ENCODE assay signal across 10 mouse cellular contexts in the genomic region with DNA sequence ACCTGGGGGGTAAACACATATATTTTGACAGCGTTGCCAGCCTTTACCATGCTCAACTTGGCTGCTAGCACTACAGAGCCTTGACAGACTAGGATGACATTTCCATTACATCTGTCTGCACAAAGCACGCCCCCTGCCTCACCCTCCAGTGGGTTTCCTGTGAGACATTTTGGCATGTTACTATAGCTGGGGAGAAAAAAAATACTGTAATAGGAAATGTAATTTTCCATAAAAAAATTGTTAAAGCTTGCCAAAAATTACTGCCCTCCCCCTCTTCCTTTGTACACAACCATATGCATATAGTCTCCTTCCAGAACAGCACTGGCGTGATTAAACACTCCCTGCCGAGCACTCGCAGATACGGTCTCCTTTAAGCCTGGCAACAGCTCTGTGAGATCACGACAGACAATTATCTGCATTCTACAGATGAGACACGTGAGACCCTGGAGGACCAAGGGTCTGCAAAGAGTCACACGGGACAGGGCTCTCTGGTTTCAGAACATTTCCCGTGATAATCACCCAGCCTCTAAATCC. TPM values are rescaled to one million over a fixed set of nuclear protein-coding genes. Genes with fewer than 3 reads are reported as not detected.
DNase-seq lines count a peak whose midpoint lies in the region; ATAC-seq and TF ChIP-seq lines count a peak whose summit lies in the region.
"Had no signal": no experiment of that assay in that cellular context is flagged by ENCODE, and none has a peak within 500 bp of the region (broad histone marks: within the 10 kb centered on the region; RNA-seq: fewer than 3 reads in every experiment).

No protein-coding gene starts in this region.

- H3K4me1 ChIP-seq in hindbrain, embryonic 10.5 days (replicated peaks) = peaks cover 17% of the 10 kb centered on the region
- H3K4me1 ChIP-seq in hindbrain, embryonic 11.5 days (replicated peaks; ENCODE audit: control insufficient read depth, insufficient read depth, low read length) = no peaks in the 10 kb centered on the region
- H3K4me1 ChIP-seq in cerebellum, adult 2 months (ENCODE audit: control insufficient read depth, insufficient read depth, low read length) = peaks cover 10% of the 10 kb centered on the region

- H3K4me2 ChIP-seq in hindbrain, embryonic 11.5 days (replicated peaks; ENCODE audit: low read depth, low read length) = no peak overlapping the region

- 0 out of 2 replicates have a peak overlapping the region, but pooled peaks have one; percentile 23 for H3K27ac ChIP-seq in hindbrain, embryonic 10.5 days
- H3K27ac ChIP-seq in hindbrain, embryonic 11.5 days (ENCODE audit: low read depth, low read length) = no peak overlapping the region
- no peak overlapping the region for H3K27ac ChIP-seq in cerebellum, adult 2 months (ENCODE audit: insufficient read depth, low read length)

- TF ChIP-seq CTCF in cerebellum, adult 2 months (IDR thresholded peaks at IDR 0.05; ENCODE audit: borderline replicate concordance, insufficient read depth, low read depth, low read length) = no peak

- H3K9ac ChIP-seq in hindbrain, embryonic 11.5 days (ENCODE audit: low read depth, low read length) = no peak overlapping the region

- H3K4me3 ChIP-seq in hindbrain, embryonic 10.5 days = no peak overlapping the region
- no peak overlapping the region for H3K4me3 ChIP-seq in hindbrain, embryonic 11.5 days (ENCODE audit: low read depth, low read length)
- no peak overlapping the region for H3K4me3 ChIP-seq in cerebellum, adult 2 months (replicated peaks; ENCODE audit: insufficient read depth, low read depth, low read length)

- no peaks in the 10 kb centered on the region for H3K27me3 ChIP-seq in hindbrain, embryonic 10.5 days (ENCODE audit: insufficient read depth, poor library complexity, severe bottlenecking)
- H3K27me3 ChIP-seq in hindbrain, embryonic 11.5 days (ENCODE audit: control insufficient read depth, insufficient read depth, low read length) = no peaks in the 10 kb centered on the region
- H3K27me3 ChIP-seq in cerebellum, adult 2 months (ENCODE audit: control insufficient read depth, insufficient read depth, low read length) = no peaks in the 10 kb centered on the region; the same call in 1 of the 2 replicates

- peaks cover 79% of the 10 kb centered on the region for H3K36me3 ChIP-seq in hindbrain, embryonic 10.5 days
- peaks cover 11% of the 10 kb centered on the region; the same call in 1 of the 2 replicates for H3K36me3 ChIP-seq in hindbrain, embryonic 11.5 days (ENCODE audit: control insufficient read depth, insufficient read depth, low read length)
- H3K36me3 ChIP-seq: G1E had no signal

- no peaks in the 10 kb centered on the region for H3K9me3 ChIP-seq in hindbrain, embryonic 10.5 days
- no peaks in the 10 kb centered on the region for H3K9me3 ChIP-seq in hindbrain, embryonic 11.5 days (ENCODE audit: control insufficient read depth, low read length)
- H3K9me3 ChIP-seq: G1E had no signal

- intact Hi-C loops in left cerebral cortex, postnatal 4 days (cut with DNase I) = no loop called here

- DNase-seq in hindbrain, embryonic 10.5 days (ENCODE audit: low spot score) = no peak
- DNase-seq in hindbrain, embryonic 11.5 days (ENCODE audit: low spot score) = no peak
- DNase-seq in right cerebral cortex, adult 18-20 months = peak; percentile 52
- DNase-seq in right cerebral cortex, postnatal 4 days = no peak
- DNase-seq in left cerebral cortex, postnatal 4 days = peak; percentile 28
- no peak for DNase-seq in cerebellum, adult 18-20 months
- DNase-seq in thymus, postnatal 14 days = no peak
- DNase-seq in cerebellum, adult 2 months = no peak
- DNase-seq: spleen, adult 18-20 months had no signal

- TF ChIP-seq POLR2A in cerebellum, adult 2 months (IDR thresholded peaks at IDR 0.05; ENCODE audit: borderline replicate concordance, insufficient read depth, low read length) = no peak

- ATAC-seq in hindbrain, embryonic 11.5 days (ENCODE audit: low FRiP score) = no peak

- WGBS in hindbrain, embryonic 10.5 days = 65% methylated on average over 10 of the region's 10 CpGs
- WGBS in hindbrain, embryonic 11.5 days = 66% methylated on average over 10 of the region's 10 CpGs
- WGBS in cerebellum, adult 2 months = 11% methylated on average over 10 of the region's 10 CpGs

RNA-seq across cellular contexts. Expression of a gene that starts 52.2 kb away (rescaled TPM):
- 22.3 and 22.7 TPM in 2 replicates for polyA plus RNA-seq in hindbrain, embryonic 10.5 days (2016; fragmentation: Nextera tagmentation; extraction: Ambion mirVana)
- polyA plus RNA-seq in hindbrain, embryonic 11.5 days (2014; fragmentation: Nextera tagmentation; extraction: Ambion mirVana) = 22.1 and 23.4 TPM in 2 replicates
- total RNA-seq in left cerebral cortex, postnatal 4 days (2021) = 10 to 100 TPM; 17.6 to 19.7 TPM
- polyA plus RNA-seq in cerebellum, adult 2 months (2012; rRNA removed) = 8.4 and 9.0 TPM in 2 replicates

Comparison
In these comparisons a context has a peak if more than half of its experiments do, and no peak if none do; other contexts are left out.
1. DNase-seq: peak in right cerebral cortex, adult 18-20 months (single experiment) and left cerebral cortex, postnatal 4 days (single experiment); none in hindbrain, embryonic 10.5 days (single experiment), hindbrain, embryonic 11.5 days (single experiment), right cerebral cortex, postnatal 4 days (single experiment), cerebellum, adult 18-20 months (0 of 2), thymus, postnatal 14 days (single experiment) and cerebellum, adult 2 months (0 of 2).